30 mouse cellular contexts compared by ENCODE assay signal in genomic region chr2:163560247-163560646, GRCm38 (mm10). TPM values are rescaled to one million over a fixed set of nuclear protein-coding genes. Genes with fewer than 3 reads are reported as not detected.
A peak's percentile ranks its signal among the peaks of the same experiment; 100 is the strongest.
DNase-seq lines count a peak whose midpoint lies in the region; ATAC-seq lines count a peak whose summit lies in the region.
"Had no signal": no experiment of that assay in that cellular context is flagged by ENCODE, and none has a peak within 500 bp of the region (broad histone marks: within the 10 kb centered on the region; RNA-seq: fewer than 3 reads in every experiment).

No protein-coding gene starts in this region.

- no peaks in the 10 kb centered on the region for H3K36me3 ChIP-seq in forebrain, embryonic 14.5 days (ENCODE audit: control insufficient read depth, insufficient read depth, low read length)
- H3K36me3 ChIP-seq: embryonic facial prominence, embryonic 13.5 days; forebrain, embryonic 10.5 days; heart, embryonic 10.5 days; heart, embryonic 15.5 days; limb, embryonic 13.5 days; stomach, embryonic 15.5 days had no signal

- H3K9ac ChIP-seq in forebrain, embryonic 14.5 days (ENCODE audit: low read length): no peak overlapping the region
- H3K9ac ChIP-seq: embryonic facial prominence, embryonic 13.5 days; forebrain, postnatal 0 days; heart, embryonic 15.5 days; limb, embryonic 13.5 days; liver, embryonic 13.5 days; stomach, embryonic 15.5 days had no signal

- H3K4me3 ChIP-seq in forebrain, embryonic 14.5 days (ENCODE audit: low read depth, low read length): no peak overlapping the region
- H3K4me3 ChIP-seq: embryonic facial prominence, embryonic 13.5 days; forebrain, embryonic 10.5 days; heart, embryonic 10.5 days; heart, embryonic 15.5 days; layer of hippocampus, adult 2 months; limb, embryonic 13.5 days; liver, embryonic 13.5 days; stomach, embryonic 15.5 days had no signal

- H3K4me2 ChIP-seq in forebrain, embryonic 14.5 days (ENCODE audit: low read length): no peak overlapping the region
- H3K4me2 ChIP-seq: embryonic facial prominence, embryonic 13.5 days; heart, embryonic 15.5 days; limb, embryonic 13.5 days; liver, embryonic 13.5 days; stomach, embryonic 15.5 days had no signal

- peak; percentile 78 for DNase-seq in kidney, adult 18-20 months
- DNase-seq in kidney, adult 9 months: peak; percentile 94
- peak; percentile 70 for DNase-seq in kidney, postnatal 10 days
- peak; percentile 75 for DNase-seq in yolk sac, embryonic 10.5 days (ENCODE audit: low spot score)
- DNase-seq in layer of hippocampus, adult 9-10 months (ENCODE audit: low spot score): no peak
- no peak for DNase-seq in forebrain, embryonic 14.5 days (ENCODE audit: low spot score)
- no peak for DNase-seq in urinary bladder, postnatal 14 days (ENCODE audit: low spot score)
- DNase-seq: adrenal gland, postnatal 25 days; cerebellum, adult 11-12 months; cerebellum, adult 9-11 months; forebrain, postnatal 0 days; heart, adult 11 months; liver, embryonic 13.5 days; lung, adult 18-20 months; lung, postnatal 14 days; midbrain, embryonic 14.5 days; retina, postnatal 1 day; right cerebral cortex, postnatal 14 days; thymus, postnatal 14 days had no signal

- no peak for ATAC-seq in forebrain, embryonic 14.5 days
- ATAC-seq: CD4-positive, CD25-positive, alpha-beta regulatory T cell, adult 4 months; forebrain, postnatal 0 days; intestine, embryonic 16.5 days had no signal

- WGBS in forebrain, embryonic 14.5 days: 78% methylated on average over 3 of the region's 3 CpGs

- no peaks in the 10 kb centered on the region for H3K9me3 ChIP-seq in forebrain, embryonic 14.5 days (replicated peaks; ENCODE audit: control insufficient read depth, low read length)
- H3K9me3 ChIP-seq: embryonic facial prominence, embryonic 13.5 days; forebrain, embryonic 10.5 days; heart, embryonic 10.5 days; heart, embryonic 15.5 days; limb, embryonic 13.5 days; liver, embryonic 13.5 days; stomach, embryonic 15.5 days had no signal

- no peaks in the 10 kb centered on the region for H3K4me1 ChIP-seq in forebrain, embryonic 14.5 days (ENCODE audit: control insufficient read depth, insufficient read depth, low read length)
- H3K4me1 ChIP-seq: embryonic facial prominence, embryonic 13.5 days; forebrain, embryonic 10.5 days; heart, embryonic 15.5 days; limb, embryonic 13.5 days; stomach, embryonic 15.5 days had no signal

- no peaks in the 10 kb centered on the region for H3K27me3 ChIP-seq in forebrain, embryonic 14.5 days (replicated peaks; ENCODE audit: control insufficient read depth, insufficient read depth, low read length)
- H3K27me3 ChIP-seq: embryonic facial prominence, embryonic 13.5 days; limb, embryonic 13.5 days; liver, embryonic 13.5 days; stomach, embryonic 15.5 days had no signal

- no peak overlapping the region for H3K27ac ChIP-seq in forebrain, embryonic 14.5 days (ENCODE audit: low read depth, low read length)
- H3K27ac ChIP-seq: embryonic facial prominence, embryonic 13.5 days; forebrain, embryonic 10.5 days; heart, embryonic 10.5 days; heart, embryonic 15.5 days; layer of hippocampus, adult 2 months; limb, embryonic 13.5 days; liver, embryonic 13.5 days; stomach, embryonic 15.5 days had no signal

RNA-seq across cellular contexts. Expression of gene Ttpal, which starts 41.9 kb away (rescaled TPM):
- polyA plus RNA-seq in forebrain, embryonic 14.5 days (2014; fragmentation: Nextera tagmentation; extraction: Ambion mirVana): 44.8 and 46.7 TPM in 2 replicates

RNA-seq across cellular contexts. Expression of gene Hnf4a, which starts 53.6 kb away (rescaled TPM):
- not detected in 2 replicates for polyA plus RNA-seq in forebrain, embryonic 14.5 days (2014; fragmentation: Nextera tagmentation; extraction: Ambion mirVana)
- polyA plus RNA-seq: CD4-positive, CD25-positive, alpha-beta regulatory T cell, adult 4 months; embryonic facial prominence, embryonic 13.5 days; forebrain, embryonic 10.5 days; forebrain, postnatal 0 days; heart, embryonic 15.5 days; hindbrain, embryonic 11.5 days; limb, embryonic 13.5 days; midbrain, embryonic 14.5 days; neural tube, embryonic 14.5 days had no signal

Comparison
In these comparisons a context has a peak if more than half of its experiments do, and no peak if none do; other contexts are left out.
1. DNase-seq: peak in kidney, adult 18-20 months (single experiment), kidney, adult 9 months (single experiment), kidney, postnatal 10 days (single experiment) and yolk sac, embryonic 10.5 days (single experiment); none in layer of hippocampus, adult 9-10 months (single experiment), forebrain, embryonic 14.5 days (single experiment) and urinary bladder, postnatal 14 days (single experiment).